Mouse (Mus musculus): ENCODE measurements around the gene Gm17662. TPM values are rescaled to one million over a fixed set of nuclear protein-coding genes. Genes with fewer than 3 reads are reported as not detected.

The Gm17662 gene
- polyA plus RNA-seq, 1 experiment from 2014 or later = not detected

GRCm38 (mm10) chr4:104893588-104893987 lies 36.5 kb downstream of the Gm17662 start:
- no peak for ATAC-seq

GRCm38 (mm10) chr4:104894004-104894734 lies 37.0 kb downstream of the Gm17662 start:
- no peak overlapping the region for H3K9ac ChIP-seq (ENCODE audit: low read depth, low read length)
- no peaks in the 10 kb centered on the region for H3K4me1 ChIP-seq (replicated peaks; ENCODE audit: control insufficient read depth, insufficient read depth, low read length)
- H3K36me3 ChIP-seq (ENCODE audit: control insufficient read depth, insufficient read depth) = no peaks in the 10 kb centered on the region
- WGBS = 55% methylated on average over 13 of the region's 13 CpGs
- no peak overlapping the region for H3K4me3 ChIP-seq (ENCODE audit: low read depth, low read length)
- ATAC-seq = no peak
- H3K27ac ChIP-seq (ENCODE audit: low read depth, low read length) = no peak overlapping the region
- no peaks in the 10 kb centered on the region for H3K27me3 ChIP-seq (replicated peaks; ENCODE audit: control insufficient read depth, insufficient read depth, low read length)
- TF ChIP-seq CTCF (IDR thresholded peaks at IDR 0.05; ENCODE audit: low read depth) = peak; percentile 92
- H3K4me2 ChIP-seq (replicated peaks; ENCODE audit: low read depth) = no peak overlapping the region
- H3K9me3 ChIP-seq (ENCODE audit: control insufficient read depth) = no peaks in the 10 kb centered on the region

More at GRCm38 (mm10) chr4:104893588-104893987, 36.5 kb downstream of the Gm17662 start:
- Histone ChIP-seq H3K27me3 (replicated peaks; ENCODE audit: control insufficient read depth, insufficient read depth, low read length) (no peaks in the 10 kb centered on the region), H3K4me3 (ENCODE audit: low read depth, low read length) (no peak overlapping the region), H3K4me2 (replicated peaks; ENCODE audit: low read depth) (no peak overlapping the region), H3K4me1 (replicated peaks; ENCODE audit: control insufficient read depth, insufficient read depth, low read length) (no peaks in the 10 kb centered on the region), H3K36me3 (ENCODE audit: control insufficient read depth, insufficient read depth) (no peaks in the 10 kb centered on the region), H3K9ac (ENCODE audit: low read depth, low read length) (no peak overlapping the region), H3K27ac (ENCODE audit: low read depth, low read length) (no peak overlapping the region), H3K9me3 (ENCODE audit: control insufficient read depth) (no peaks in the 10 kb centered on the region)
- 86% methylated on average over 5 of the region's 5 CpGs for WGBS
- TF ChIP-seq CTCF (IDR thresholded peaks at IDR 0.05; ENCODE audit: low read depth) = no peak

GRCm38 (mm10) chr4:104902836-104903235 lies 45.7 kb downstream of the Gm17662 start:
- Histone ChIP-seq H3K36me3 (ENCODE audit: control insufficient read depth, insufficient read depth) (no peaks in the 10 kb centered on the region), H3K4me3 (ENCODE audit: low read depth, low read length) (no peak overlapping the region), H3K9ac (ENCODE audit: low read depth, low read length) (no peak overlapping the region), H3K4me1 (replicated peaks; ENCODE audit: control insufficient read depth, insufficient read depth, low read length) (no peaks in the 10 kb centered on the region), H3K27ac (ENCODE audit: low read depth, low read length) (no peak overlapping the region), H3K27me3 (replicated peaks; ENCODE audit: control insufficient read depth, insufficient read depth, low read length) (no peaks in the 10 kb centered on the region), H3K9me3 (ENCODE audit: control insufficient read depth) (no peaks in the 10 kb centered on the region; the same call in 1 of the 2 replicates), H3K4me2 (replicated peaks; ENCODE audit: low read depth) (no peak overlapping the region)
- no peak for ATAC-seq
- 84% methylated on average over 2 of the region's 2 CpGs for WGBS
- no peak for TF ChIP-seq CTCF (IDR thresholded peaks at IDR 0.05; ENCODE audit: low read depth)

GRCm38 (mm10) chr4:104905049-104905448 lies 47.9 kb downstream of the Gm17662 start:
- no peak for ATAC-seq
- Histone ChIP-seq H3K27me3 (replicated peaks; ENCODE audit: control insufficient read depth, insufficient read depth, low read length) (no peaks in the 10 kb centered on the region), H3K9me3 (ENCODE audit: control insufficient read depth) (no peaks in the 10 kb centered on the region; the same call in 1 of the 2 replicates), H3K27ac (ENCODE audit: low read depth, low read length) (no peak overlapping the region), H3K4me1 (replicated peaks; ENCODE audit: control insufficient read depth, insufficient read depth, low read length) (no peaks in the 10 kb centered on the region), H3K36me3 (ENCODE audit: control insufficient read depth, insufficient read depth) (no peaks in the 10 kb centered on the region), H3K4me3 (ENCODE audit: low read depth, low read length) (no peak overlapping the region), H3K4me2 (replicated peaks; ENCODE audit: low read depth) (no peak overlapping the region), H3K9ac (ENCODE audit: low read depth, low read length) (no peak overlapping the region)
- WGBS = 89% methylated on average over 6 of the region's 6 CpGs
- TF ChIP-seq CTCF (IDR thresholded peaks at IDR 0.05; ENCODE audit: low read depth) = no peak

Other genes with a start within 250 kb of the Gm17662 start
- 2.9 and 3.0 TPM in 2 replicates for gene C8b, start 91.0 kb upstream of the Gm17662 start, polyA plus RNA-seq (2015; fragmentation: Nextera tagmentation; extraction: Ambion mirVana)
- not detected in 2 replicates for gene C8a, start 19.1 kb downstream of the Gm17662 start, polyA plus RNA-seq (2015; fragmentation: Nextera tagmentation; extraction: Ambion mirVana)
- gene Fyb2, start 56.1 kb downstream of the Gm17662 start, polyA plus RNA-seq (2015; fragmentation: Nextera tagmentation; extraction: Ambion mirVana) = 0.24 and 0.25 TPM in 2 replicates

All from intestine, postnatal 0 days (tissue).